Mouse (Mus musculus) layer of hippocampus, postnatal 10 days (tissue): ENCODE results near the gene Rad54l. TPM values are rescaled to one million over a fixed set of nuclear protein-coding genes. Genes with fewer than 3 reads are reported as not detected.

Experiments used
- DNase-seq, 2 experiments: peaks; one replicate each; pipeline ENCODE4 v3.0.0; 2021; ENCODE audit warnings: low spot score in 2 of 2
- total RNA-seq, 2 experiments: library from RNA; stranded (reverse); gene quantifications; 2 replicates each; pipeline ENCODE4 v1.2.3; 2021

The Rad54l gene
- total RNA-seq, 2 experiments from 2014 or later = 1.6 to 2.1 TPM

DNA sequence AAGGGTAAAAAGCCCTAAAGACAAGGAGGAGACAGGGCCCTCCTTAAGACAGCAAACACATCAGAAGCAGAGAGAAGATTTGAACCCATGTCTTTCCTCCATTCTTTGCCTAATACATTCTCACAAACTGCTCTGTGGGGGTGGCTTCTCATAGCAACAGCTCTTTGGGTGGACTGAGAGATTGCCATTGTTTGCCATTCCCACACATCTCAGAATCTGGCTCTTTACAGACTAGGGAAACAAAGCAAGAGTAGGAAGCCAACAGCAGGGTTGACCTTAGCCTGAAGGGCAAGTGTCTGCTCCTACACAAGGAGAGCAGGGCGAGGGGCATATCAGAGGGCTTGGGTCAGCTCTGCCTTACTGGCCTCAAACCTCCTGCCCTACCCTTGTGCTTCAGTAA lies 18.2 kb upstream of the Rad54l start:
- DNase-seq = no peak

DNA sequence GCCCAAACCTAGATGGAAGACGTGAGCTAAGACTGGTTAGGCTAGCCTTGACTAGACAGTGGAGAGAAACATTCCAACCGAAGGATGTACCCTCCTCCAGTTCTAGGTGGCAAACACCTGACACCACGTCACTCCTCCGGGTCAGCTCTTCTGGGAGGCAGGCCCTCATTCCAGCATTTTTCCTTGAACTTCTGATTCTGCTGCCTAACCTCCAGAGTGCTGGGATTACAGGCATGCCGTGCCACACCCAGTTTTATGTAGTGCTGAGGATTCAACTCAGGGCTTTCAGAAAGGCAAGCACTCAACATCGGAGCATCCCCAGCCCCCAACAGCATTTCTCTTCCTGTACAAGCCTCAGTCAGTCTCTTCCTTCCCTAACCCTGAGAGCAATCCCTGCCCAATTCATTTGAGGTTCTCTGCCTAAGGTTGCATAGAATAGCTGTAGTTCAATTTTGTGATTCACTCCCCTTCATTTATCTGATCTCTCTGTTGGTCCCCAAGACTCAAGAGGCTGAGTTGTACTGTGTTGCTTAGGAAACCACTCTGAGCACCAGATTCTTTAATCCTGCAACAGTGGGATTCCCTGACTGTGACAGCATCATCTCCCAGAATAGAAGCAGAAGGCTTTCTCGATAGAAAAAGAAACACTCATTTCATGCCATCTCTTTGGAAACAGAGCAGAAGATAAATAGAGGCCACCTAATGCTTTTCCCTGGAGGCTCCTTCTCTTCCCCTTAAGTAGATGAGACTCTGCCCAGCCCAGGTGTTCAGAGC lies 17.5 kb upstream of the Rad54l start:
- DNase-seq = no peak

- DNase-seq = no peak
Measured at GRCm38 (mm10) chr4:116137421-116137996, 14.0 kb upstream of the Rad54l start.

GRCm38 (mm10) chr4:116134990-116135389 lies 11.5 kb upstream of the Rad54l start:
- no peak for DNase-seq

- no peak for DNase-seq
Measured at GRCm38 (mm10) chr4:116133126-116133525, 9.6 kb upstream of the Rad54l start.

GRCm38 (mm10) chr4:116127956-116128355 lies 4.5 kb upstream of the Rad54l start:
- DNase-seq = no peak

- DNase-seq = no peak
Measured at GRCm38 (mm10) chr4:116125803-116126386, 2.4 kb upstream of the Rad54l start.

- no peak for DNase-seq
Measured at GRCm38 (mm10) chr4:116122762-116123161, 728 bp downstream of the Rad54l start.

DNA sequence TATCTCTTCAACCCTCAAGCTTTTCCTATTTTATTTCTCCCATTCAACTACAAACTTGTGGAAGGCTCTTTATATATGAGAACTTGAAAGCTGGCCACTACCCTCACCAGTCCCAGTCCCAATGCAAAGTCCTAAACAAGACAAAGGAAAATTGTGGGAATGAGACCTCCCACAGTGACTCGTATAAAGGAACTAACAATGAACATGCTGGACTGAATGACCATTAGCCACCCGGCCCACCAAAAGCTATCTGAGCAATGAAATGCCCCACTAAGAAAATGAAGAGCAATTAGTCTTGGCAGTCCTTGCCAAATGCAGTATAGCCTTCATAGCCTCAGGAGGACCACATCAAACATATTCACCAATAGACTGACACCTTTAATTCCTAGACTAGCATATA lies 12.0 kb downstream of the Rad54l start:
- DNase-seq = no peak

DNA sequence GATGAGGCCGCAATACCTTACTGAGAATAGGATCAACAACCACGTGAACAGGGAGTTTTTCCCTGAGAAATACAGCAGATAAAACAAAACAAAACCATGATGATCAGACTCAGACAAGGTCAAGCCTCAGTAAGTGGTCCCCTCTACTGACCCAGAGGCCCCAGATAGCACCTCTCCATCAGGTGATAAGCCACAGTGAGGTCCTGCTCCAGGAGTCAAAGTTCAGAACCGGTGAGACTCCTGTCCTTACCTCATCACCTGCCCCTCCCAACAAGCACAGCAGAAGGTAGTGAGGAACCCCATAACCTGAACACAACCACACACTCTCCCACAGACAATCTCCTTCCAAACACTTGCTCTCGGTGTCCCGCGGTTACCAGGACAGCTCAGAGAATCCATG lies 12.8 kb downstream of the Rad54l start:
- no peak for DNase-seq

DNA sequence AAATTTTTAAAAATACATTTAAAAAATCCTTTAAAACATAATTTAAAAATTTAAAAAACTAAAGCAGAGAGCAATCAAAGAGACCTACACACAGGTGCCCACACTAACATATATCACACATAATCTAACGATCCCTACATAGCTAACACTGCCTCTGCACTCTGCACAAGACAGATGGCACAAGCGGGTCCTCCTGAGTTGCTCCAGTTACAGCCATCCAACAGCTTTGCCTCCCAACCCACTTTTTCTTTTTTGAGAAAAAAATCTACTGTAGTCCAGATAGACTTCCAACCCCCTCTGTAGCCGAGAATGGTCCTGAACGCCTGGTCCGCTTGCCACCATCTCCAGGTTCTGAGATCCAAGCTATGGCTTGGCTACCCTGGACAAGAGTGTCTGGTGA lies 18.2 kb downstream of the Rad54l start:
- no peak for DNase-seq

GRCm38 (mm10) chr4:116100959-116101358 lies 22.5 kb downstream of the Rad54l start:
- DNase-seq = no peak

- no peak for DNase-seq
Measured at GRCm38 (mm10) chr4:116097211-116097610, 26.3 kb downstream of the Rad54l start.

GRCm38 (mm10) chr4:116096291-116096690 lies 27.2 kb downstream of the Rad54l start:
- DNase-seq = no peak

DNA sequence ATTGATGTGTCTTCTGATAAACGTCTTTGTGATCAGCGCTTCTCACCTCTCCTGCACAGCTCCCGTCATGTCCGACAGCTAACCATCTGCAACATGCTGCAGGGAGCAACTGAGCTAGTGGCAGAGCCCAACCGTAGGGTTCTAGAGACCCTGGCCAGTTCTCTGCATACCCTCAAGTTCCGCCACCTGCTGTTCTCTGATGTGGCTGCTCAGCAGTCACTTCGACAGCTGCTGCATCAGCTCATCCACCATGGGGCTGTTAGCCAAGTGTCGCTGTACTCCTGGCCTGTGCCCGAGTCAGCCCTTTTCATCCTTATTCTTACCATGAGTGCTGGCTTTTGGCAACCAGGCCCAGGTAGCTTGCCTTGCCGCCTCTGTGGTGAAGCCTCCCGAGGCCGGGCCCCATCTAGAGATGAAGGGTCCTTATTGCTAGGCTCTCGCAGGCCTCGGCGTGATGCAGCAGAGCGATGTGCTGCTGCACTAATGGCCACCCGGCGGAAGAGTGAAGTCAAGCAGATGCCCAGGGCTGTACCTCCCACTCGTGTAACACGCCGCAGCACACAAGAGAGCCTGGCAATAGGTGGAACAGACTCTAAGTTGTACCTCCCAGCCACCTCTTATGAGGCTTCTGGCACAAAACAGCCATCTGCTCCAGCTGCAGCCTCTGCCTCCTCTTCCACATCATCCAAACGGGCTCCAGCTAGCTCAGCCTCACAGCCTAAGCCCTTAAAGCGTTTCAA lies 34.8 kb downstream of the Rad54l start:
- no peak for DNase-seq

DNA sequence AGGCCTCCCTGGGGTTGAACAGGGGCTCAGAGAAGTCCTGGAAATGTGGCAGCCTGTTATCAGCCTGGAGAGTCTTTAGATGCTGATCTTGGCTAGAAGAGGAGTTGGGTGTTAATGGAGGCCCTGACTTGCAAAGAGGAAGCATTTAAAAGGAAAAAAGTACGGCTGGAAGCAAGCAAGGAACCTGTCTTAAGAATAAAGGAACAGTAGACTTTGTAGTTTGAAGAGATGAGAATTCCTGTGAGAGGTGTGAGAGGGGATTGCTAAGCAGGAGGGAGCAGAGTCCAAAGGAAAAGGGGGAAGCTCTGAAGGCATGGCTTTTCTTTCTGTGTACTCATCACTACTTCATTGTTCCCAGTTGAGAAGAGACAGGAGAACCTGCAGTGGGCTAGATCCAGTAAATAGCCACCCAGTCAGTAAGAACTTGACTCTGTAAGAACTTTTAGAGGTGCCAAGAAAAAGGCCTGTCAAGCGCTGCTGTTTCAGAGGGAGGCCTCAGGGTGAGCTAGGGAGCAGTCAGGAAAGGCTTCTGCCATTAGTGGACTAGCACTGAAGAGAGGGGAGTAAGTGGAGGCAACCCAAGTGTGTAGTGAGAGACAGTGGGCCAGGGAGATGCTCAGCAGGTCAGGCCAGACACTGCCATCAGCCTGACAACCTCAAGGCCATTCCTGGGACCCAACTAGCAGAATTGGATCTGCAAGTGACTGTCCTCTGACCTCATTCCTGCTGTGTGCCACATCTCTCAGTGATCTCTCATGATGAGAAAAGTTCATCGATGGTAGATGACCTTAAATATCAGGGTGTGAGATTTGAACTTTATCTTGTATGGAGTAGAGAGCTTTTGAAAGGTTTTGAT lies 46.0 kb downstream of the Rad54l start:
- no peak for DNase-seq

DNA sequence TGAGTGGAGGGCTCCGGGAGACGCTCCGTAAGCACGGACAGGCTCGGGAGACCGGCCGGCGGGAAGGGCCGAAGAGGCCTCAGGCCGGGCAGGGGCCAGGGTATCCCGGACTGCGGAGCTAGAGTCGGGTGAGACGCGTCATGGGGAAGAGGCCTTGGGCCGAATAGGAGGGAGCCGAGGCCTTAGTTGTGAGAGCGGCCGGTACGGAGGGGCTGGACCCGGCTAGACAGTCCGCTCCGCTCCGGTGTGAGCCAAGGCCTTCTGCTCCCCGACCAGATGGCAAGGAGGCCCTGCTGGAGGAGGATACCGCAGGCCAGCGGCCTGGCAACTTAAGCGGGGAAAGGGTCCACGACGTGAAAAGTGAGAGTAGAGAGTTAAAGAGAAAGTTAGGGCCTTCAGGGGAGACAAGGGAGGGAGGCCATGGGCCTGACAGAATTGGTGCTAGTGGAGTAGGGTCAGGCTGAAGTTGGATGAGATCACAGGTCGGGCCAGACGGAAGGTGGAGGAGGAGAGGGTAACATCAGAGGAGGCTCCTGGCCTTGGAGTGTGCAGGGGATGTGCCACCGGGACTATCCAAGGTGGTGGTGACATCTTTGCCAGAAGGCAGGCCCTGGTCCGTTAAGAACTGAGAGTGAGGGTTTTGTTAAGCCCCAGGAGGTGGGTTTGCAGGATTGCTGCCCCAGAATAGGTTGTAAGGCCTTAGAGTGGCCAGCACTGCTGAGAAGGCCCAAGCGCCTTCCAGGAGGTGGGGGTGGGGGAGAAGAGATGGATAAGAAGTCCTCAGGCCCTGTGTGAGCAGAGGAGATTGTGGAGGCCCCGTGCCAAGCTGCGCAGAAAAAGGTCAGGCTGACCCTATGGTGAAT lies 46.9 kb downstream of the Rad54l start:
- peak; percentile 55 to 64 for DNase-seq

- DNase-seq = peak; percentile 71 to 81
Measured at GRCm38 (mm10) chr4:116075631-116076368, 47.7 kb downstream of the Rad54l start.
